Mouse (Mus musculus) heart, embryonic 16.5 days (tissue): ENCODE measurements around the gene Aldh2. TPM values are rescaled to one million over a fixed set of nuclear protein-coding genes. Genes with fewer than 3 reads are reported as not detected.

Experiments used
- ATAC-seq: fragments of 200-750 bp; cut with Nextera tagmentation; replicated peaks from 2 replicates; pipeline ENCODE4 v1.8.0; 2017; ENCODE audit warnings: moderate number of reproducible peaks; ENCODE audit not compliant: insufficient read depth, low FRiP score; ENCODE audit errors: extremely low read depth
- H3K27ac ChIP-seq: fragments of 300-500 bp; sonication (generic); 2 replicates; pipeline ENCODE4 v1.5.1; 2014; ENCODE audit warnings: mild to moderate bottlenecking, low read length, control low read depth, moderate library complexity
- H3K27me3 ChIP-seq: fragments of 300-500 bp; sonication (generic); 2 replicates; pipeline ENCODE4 v1.6.1; 2014; ENCODE audit warnings: low read length, mixed read lengths; ENCODE audit not compliant: control insufficient read depth, insufficient read depth
- H3K36me3 ChIP-seq: fragments of 300-500 bp; sonication (generic); 2 replicates; pipeline ENCODE4 v1.6.1; 2014; ENCODE audit not compliant: control insufficient read depth, insufficient read depth
- H3K4me1 ChIP-seq: fragments of 300-500 bp; sonication (generic); 2 replicates; pipeline ENCODE4 v1.6.1; 2014; ENCODE audit warnings: low read length, mixed read lengths; ENCODE audit not compliant: control insufficient read depth, insufficient read depth
- H3K4me2 ChIP-seq: fragments of 300-500 bp; sonication (generic); 2 replicates; pipeline ENCODE4 v1.6.1; 2014; ENCODE audit warnings: low read depth, mild to moderate bottlenecking, control low read depth, low read length
- H3K4me3 ChIP-seq: fragments of 300-500 bp; sonication (generic); 2 replicates; pipeline ENCODE4 v1.5.1; 2014; ENCODE audit warnings: mild to moderate bottlenecking, control low read depth, low read length
- H3K9ac ChIP-seq: fragments of 300-500 bp; sonication (generic); 2 replicates; pipeline ENCODE4 v1.6.1; 2014; ENCODE audit warnings: low read length, control low read depth
- H3K9me3 ChIP-seq: fragments of 300-500 bp; sonication (generic); replicated peaks from 2 replicates; pipeline ENCODE4 v1.6.1; 2016; ENCODE audit warnings: low read length; ENCODE audit not compliant: control insufficient read depth
- WGBS: fragments of 180-500 bp; shearing (Covaris S2); extraction: QIAGEN DNeasy Blood & Tissue Kit; methylation state at CpG from one replicate; pipeline ENCODE4 v1.1.7; 2014; 5-methylcytosine and 5-hydroxymethylcytosine counted together
- polyA plus RNA-seq: library from polyadenylated mRNA; unstranded; fragments of >200 nt; fragmentation: Nextera tagmentation; extraction: Ambion mirVana; gene quantifications from 2 replicates; pipeline ENCODE4 v1.2.1, GENCODE M21; 2015

The Aldh2 gene
- polyA plus RNA-seq, 1 experiment from 2014 or later = 132 TPM

GRCm38 (mm10) chr5:121545793-121546529 is 47.7 kb downstream of the Aldh2 start, which contains the start of gene Mapkapk5:
Mapkapk5 (minus strand) TSS chr5:121545905.
- peak within 1 kb of the TSS; percentile 89 for H3K9ac ChIP-seq
- no peaks in the 10 kb centered on the region for H3K27me3 ChIP-seq
- H3K9me3 ChIP-seq = 0 out of 2 replicates have a peak, but pooled peaks cover 5% of the 10 kb centered on the region
- peak within 1 kb of the TSS; percentile 93 for H3K27ac ChIP-seq
- H3K4me3 ChIP-seq = peak within 1 kb of the TSS; percentile 72
- 1% methylated on average over 55 of the region's 55 CpGs for WGBS
- ATAC-seq = peak; percentile 93
- H3K4me1 ChIP-seq = peaks cover 19% of the 10 kb centered on the region
- H3K36me3 ChIP-seq = no peaks in the 10 kb centered on the region
- peak within 1 kb of the TSS; percentile 96 for H3K4me2 ChIP-seq

DNA sequence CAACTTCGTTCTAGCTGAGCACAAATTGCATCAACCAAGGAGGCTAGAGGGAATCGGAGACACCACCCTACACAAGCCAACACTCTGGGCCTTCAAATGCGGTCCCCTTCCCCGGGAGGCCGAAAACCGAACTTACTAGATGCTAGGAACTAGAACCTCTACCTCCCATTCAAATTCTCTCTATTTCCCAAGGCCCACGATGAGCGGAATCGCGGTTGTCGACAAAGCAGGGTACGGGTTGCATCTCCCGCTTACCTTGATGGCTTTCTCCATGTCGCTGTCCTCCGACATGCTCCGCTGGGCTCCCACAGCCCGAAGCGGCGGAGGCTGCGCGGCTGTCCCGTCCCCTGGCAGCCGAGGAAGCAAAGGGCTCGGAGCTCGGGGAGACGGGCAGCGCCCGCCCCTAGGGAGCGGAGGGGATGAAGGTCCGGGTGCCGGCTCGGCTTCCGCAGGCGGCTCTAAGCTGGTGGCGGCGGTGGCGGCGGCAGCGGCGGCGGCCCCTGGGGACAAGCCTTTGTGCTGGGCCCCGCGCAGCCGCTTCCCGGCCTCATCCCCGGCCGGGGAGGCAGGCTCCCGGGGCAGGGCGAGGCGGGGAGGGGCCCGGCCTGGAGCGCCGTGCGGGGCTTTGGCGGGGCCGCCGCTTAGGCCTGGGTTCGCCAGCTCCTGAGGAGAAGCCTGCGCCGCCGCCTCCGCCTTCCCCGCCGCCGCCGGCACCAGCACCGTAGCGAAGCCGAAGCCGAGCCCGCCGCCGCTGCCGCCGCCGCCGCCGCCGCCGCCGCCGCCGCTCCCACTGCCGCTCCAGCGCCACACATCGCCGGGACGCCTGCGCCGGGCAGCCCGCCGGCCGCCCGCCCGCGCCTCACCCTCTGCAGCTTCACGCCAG is 48.5 kb downstream of the Aldh2 start, which contains the start of the genes Adam1a and Gm42878:
Adam1a (minus strand) TSS at position 573 of the 883 bp plus-strand sequence.
Gm42878 (minus strand) TSS at position 573 of the 883 bp plus-strand sequence.
- Histone ChIP-seq H3K27ac (peak within 1 kb of the TSS; percentile 93), H3K4me1 (peaks cover 19% of the 10 kb centered on the region), H3K4me2 (peak within 1 kb of the TSS; percentile 96), H3K27me3 (no peaks in the 10 kb centered on the region), H3K36me3 (no peaks in the 10 kb centered on the region), H3K9me3 (0 out of 2 replicates have a peak, but pooled peaks cover 2% of the 10 kb centered on the region), H3K9ac (peak within 1 kb of the TSS; percentile 89), H3K4me3 (peak within 1 kb of the TSS; percentile 72)
- under 1% methylated on average over 42 of the region's 97 CpGs for WGBS
- peak; percentile 66 for ATAC-seq

DNA sequence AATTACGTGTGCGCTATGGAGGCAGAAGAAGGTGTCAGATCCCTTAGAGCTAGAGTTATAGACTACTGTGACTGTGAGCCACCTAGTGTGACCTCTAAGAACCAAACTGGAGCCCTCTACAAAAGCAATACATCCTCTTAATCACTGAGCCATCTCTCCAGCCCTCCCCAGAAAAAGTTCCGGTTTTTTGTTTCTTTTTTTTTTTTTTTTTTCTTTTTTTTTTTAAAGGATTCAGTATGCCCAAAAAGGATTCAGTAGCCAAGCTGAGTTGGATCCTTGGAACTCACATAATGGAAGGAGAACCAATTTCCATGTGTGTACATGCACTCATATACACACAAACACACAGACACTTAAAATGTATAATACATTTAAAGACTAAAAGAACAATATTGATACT is 50.3 kb downstream of the Aldh2 start:
- H3K4me1 ChIP-seq = peaks cover 19% of the 10 kb centered on the region
- no peak overlapping the region for H3K4me2 ChIP-seq
- no peak overlapping the region for H3K9ac ChIP-seq
- ATAC-seq = no peak
- no peak overlapping the region for H3K27ac ChIP-seq
- no peaks in the 10 kb centered on the region for H3K36me3 ChIP-seq
- no peaks in the 10 kb centered on the region for H3K27me3 ChIP-seq
- WGBS = 76% methylated on average over 3 of the region's 3 CpGs
- no peak overlapping the region for H3K4me3 ChIP-seq
- H3K9me3 ChIP-seq = no peaks in the 10 kb centered on the region

DNA sequence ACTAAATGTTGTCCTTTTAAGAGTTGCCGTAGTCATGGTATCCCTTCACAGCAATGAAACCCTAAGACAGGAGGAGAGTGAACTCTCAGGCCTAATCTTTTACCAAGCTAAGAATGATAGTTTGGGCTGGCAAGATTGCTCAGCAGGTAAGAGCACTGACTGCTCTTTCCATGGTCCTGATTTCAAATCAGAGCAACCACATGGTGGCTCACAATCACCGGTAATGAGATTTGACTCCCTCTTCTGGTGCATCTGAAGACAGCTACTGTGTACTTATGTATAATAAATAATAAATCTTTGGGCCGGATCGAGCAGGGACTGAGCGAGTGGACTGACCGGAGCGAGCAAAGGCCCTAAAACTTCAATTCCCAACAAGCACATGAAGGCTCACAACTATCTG is 52.4 kb downstream of the Aldh2 start:
- H3K9me3 ChIP-seq = no peaks in the 10 kb centered on the region
- ATAC-seq = no peak
- H3K4me1 ChIP-seq = peaks cover 15% of the 10 kb centered on the region
- H3K4me2 ChIP-seq = no peak overlapping the region
- H3K9ac ChIP-seq = no peak overlapping the region
- no peak overlapping the region for H3K4me3 ChIP-seq
- no peak overlapping the region for H3K27ac ChIP-seq
- 0 out of 2 replicates have a peak, but pooled peaks cover 4% of the 10 kb centered on the region for H3K36me3 ChIP-seq
- WGBS = 88% methylated on average over 7 of the region's 7 CpGs
- no peaks in the 10 kb centered on the region for H3K27me3 ChIP-seq

DNA sequence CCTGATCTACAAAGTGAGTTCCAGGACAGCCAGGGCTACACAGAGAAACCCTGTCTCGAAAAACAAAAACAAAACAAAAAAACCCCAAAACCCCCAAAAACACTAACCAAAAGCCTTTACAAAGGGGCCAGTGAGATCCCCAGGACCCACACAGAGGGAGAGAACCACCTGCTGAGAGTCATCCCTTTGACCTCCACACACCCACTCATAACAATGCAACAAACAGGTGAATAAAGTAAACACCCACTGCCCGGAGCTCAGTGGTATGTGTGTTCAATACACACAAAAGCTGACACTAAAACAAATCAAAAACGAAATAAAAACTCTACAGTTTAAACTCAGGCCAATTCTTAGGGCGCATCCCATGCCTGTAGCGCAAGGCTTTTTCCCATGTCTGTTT is 53.6 kb downstream of the Aldh2 start:
- H3K4me3 ChIP-seq = no peak overlapping the region
- H3K9ac ChIP-seq = no peak overlapping the region
- no peaks in the 10 kb centered on the region for H3K27me3 ChIP-seq
- H3K4me1 ChIP-seq = peaks cover 13% of the 10 kb centered on the region
- H3K4me2 ChIP-seq = no peak overlapping the region
- H3K9me3 ChIP-seq = no peaks in the 10 kb centered on the region
- H3K27ac ChIP-seq = no peak overlapping the region
- no peak for ATAC-seq
- H3K36me3 ChIP-seq = peaks cover 13% of the 10 kb centered on the region
- WGBS = 93% methylated on average over 5 of the region's 5 CpGs

DNA sequence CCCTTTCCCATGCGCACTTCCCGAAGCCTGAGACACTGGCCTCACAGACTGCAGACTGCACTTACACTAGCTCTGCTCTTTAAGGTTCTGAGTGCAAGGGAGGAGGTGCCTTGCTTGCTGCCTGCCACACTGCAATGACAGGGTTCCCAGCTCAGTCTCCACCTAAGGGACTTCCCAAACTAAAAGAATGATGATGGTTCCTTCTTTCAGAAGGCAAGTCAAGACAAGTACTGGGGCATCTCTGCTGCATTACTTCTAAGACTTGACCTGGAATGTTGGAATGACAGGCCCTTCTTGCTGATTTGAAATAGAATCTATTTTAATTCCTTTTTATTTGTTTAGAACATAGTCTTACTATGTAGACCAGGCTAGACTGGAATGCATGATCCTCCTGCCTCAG is 56.0 kb downstream of the Aldh2 start:
- Histone ChIP-seq H3K4me1 (no peaks in the 10 kb centered on the region), H3K27me3 (no peaks in the 10 kb centered on the region), H3K9ac (no peak overlapping the region), H3K4me3 (no peak overlapping the region), H3K4me2 (no peak overlapping the region), H3K36me3 (peaks cover 33% of the 10 kb centered on the region), H3K9me3 (no peaks in the 10 kb centered on the region), H3K27ac (0 out of 2 replicates have a peak overlapping the region, but pooled peaks have one; percentile 19)
- 77% methylated on average over 2 of the region's 2 CpGs for WGBS
- ATAC-seq = no peak

DNA sequence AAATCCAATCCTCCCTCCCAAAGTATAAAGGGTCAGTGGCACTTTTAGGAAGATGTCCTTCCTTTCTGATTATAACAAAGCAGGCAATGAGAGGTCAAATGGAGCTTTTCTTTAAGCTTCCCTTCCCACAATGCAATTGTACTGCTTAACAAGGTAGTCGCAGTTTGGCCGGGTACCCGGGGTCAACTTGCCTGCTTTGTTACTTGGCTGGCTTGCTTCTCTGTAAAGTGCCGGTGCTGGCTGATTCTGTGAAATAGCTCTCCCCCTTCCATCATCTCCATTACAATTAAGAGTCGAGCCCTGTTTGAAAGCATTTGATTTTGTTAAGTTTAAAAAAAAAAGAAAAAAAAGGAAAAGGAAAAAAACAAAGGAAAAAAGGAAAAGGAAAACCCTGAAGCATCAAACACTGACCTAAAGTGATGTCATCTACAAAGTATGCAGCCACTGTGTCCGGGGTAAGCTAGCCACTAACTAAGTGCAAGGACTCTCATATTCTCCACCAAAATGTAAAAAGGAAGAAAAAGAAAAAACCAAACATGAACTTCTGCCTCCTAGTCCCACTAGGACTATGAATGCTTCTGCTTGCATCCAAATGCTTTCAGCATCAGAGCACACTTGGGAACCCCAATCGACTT is 56.6 kb downstream of the Aldh2 start:
- H3K9ac ChIP-seq = no peak overlapping the region
- 0 out of 2 replicates have a peak overlapping the region, but pooled peaks have one; percentile 19 for H3K27ac ChIP-seq
- WGBS = 62% methylated on average over 7 of the region's 7 CpGs
- no peak overlapping the region for H3K4me3 ChIP-seq
- no peaks in the 10 kb centered on the region for H3K27me3 ChIP-seq
- no peak overlapping the region for H3K4me2 ChIP-seq
- no peaks in the 10 kb centered on the region for H3K9me3 ChIP-seq
- H3K36me3 ChIP-seq = peaks cover 33% of the 10 kb centered on the region
- no peak for ATAC-seq
- H3K4me1 ChIP-seq = no peaks in the 10 kb centered on the region

DNA sequence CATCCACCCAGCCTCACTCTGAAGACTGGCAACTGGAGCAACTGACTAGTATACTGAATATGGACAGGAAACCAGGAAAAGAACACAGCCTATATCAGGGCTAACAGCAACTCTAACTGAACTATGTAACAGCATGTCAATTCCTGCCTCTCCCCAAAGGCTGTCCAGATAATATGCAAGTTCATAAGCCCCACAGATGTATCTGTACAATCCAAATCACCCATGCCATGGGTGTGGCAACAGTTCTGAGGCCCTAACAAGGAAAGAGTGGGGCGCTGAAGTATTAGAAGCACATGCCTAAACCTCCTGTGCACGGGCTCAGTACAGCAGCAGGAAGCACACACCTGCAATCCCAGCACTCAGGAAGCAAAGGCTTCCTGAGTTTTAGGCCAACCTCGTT is 58.5 kb downstream of the Aldh2 start:
- WGBS = 86% methylated on average over 3 of the region's 3 CpGs
- Histone ChIP-seq H3K9me3 (no peaks in the 10 kb centered on the region), H3K27me3 (no peaks in the 10 kb centered on the region), H3K4me3 (no peak overlapping the region), H3K27ac (no peak overlapping the region), H3K9ac (no peak overlapping the region), H3K4me2 (no peak overlapping the region), H3K36me3 (peaks cover 45% of the 10 kb centered on the region), H3K4me1 (no peaks in the 10 kb centered on the region)
- no peak for ATAC-seq
